Mouse (Mus musculus): ENCODE measurements around the gene Bpifa1.
"Not testable (repeated sequence)": the region's sequence is repeated elsewhere in the genome, so short reads cannot be mapped to it uniquely, and the experiment has no call there.

Bpifa1 gene

DNA sequence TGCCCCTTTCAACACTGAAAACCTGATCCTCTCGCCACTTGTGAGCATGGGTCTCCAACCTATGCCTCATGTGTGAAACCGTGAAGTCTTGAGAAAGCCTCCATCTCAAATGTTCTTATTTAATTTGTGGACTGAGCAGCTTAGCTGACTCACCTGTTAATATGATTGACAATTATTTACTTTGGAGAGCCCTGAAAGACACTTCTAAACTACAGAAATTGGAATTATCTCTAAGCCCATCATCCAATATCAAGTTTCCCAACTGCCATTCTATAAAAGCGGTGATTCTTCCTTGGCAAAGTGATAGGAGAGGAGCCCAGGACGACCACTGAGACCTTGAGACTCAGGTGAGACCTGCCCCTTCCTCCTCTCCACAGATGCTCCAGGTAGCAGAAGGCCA lies at the start of gene Bpifa1:
TSS of gene Bpifa1 (plus strand) at position 301 of the 400 bp plus-strand sequence.
- in situ Hi-C loops (cut with MboI, MseI): loop anchor here (10.0 kb wide), 1 partner anchor 268 kb away; the partner anchor contains the start of genes Bpifb2 and Sun5

DNA sequence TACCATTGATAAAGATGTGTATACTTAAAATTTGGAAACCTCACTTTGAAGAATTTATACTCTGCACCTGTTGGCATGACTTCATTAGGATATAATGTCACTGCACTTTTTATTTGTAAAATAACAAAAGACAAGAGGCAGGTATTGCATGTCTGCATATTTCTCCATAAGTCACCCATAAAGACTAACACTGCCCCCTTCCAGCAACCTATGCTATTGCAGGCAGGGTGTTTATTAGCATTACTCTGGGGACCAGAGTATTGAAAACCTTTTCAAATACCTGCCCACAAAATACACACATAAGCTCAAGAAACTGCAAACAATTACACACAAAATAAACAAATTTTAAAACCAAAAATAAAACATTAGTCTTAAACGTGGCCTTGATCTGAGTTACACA lies 44.9 kb upstream of the Bpifa1 start:
- in situ Hi-C loops (cut with MboI, MseI): no loop called here

DNA sequence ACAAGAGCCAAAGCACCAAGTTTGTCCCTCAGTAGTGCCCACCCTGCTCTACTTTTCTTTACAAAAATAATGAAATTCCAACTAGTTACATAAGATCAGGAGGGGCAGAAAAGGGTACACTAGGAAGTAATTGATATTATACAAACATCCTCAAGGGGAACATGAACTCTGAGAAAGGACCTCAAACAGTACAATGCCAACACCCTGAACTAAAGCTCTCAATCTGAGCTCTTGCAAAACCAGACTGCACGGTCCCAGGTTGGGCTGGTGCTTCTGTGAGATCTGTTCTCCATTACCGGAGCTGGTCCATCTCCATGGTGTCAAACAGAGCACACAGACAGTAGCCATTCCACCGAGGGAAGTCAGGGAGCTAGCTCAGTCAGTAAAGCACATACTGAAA lies 25.3 kb upstream of the Bpifa1 start:
- in situ Hi-C loops (cut with MboI, MseI): loop anchor here (5.0 kb wide), 1 partner anchor 50 kb away; no protein-coding TSS in a partner anchor

DNA sequence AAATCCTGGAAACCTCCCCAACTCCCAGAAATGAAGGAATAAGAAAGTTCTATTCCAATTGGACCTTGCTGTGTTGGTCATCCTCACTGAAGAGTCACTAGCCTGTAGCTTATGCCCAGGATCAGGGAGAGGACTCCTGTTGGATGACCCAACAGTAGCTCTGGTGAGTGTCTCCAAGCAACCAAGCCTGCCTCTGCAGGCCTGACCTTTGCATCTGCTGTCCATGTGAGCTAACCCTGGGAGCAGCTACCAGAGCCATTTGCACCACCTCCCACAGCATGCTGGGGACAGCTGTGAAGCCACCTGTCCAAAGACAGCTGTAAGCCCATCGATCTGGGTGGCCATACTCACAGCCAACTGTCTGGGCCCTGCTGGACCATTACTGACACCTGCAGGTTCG lies 12.6 kb upstream of the Bpifa1 start, which contains the start of gene Bpifa3:
TSS of gene Bpifa3 (plus strand) at position 217 of the 400 bp plus-strand sequence.
- in situ Hi-C loops (cut with MboI, MseI): no loop called here

DNA sequence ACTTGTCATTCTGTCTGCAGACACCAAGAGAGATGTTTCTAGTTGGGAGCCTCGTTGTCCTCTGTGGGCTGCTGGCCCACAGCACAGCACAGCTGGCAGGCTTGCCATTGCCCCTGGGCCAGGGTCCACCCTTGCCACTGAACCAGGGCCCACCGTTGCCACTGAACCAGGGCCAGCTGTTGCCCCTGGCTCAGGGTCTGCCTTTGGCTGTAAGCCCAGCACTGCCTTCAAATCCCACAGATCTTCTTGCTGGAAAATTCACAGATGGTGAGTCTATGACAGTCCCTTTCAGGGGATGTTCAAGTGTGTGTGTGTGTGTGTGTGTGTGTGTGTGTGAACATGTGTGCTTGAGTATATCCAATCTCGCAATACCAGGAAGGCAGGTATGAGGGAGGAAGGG lies 1.1 kb downstream of the Bpifa1 start:
- in situ Hi-C loops (cut with MboI, MseI): loop anchor here (10.0 kb wide), 1 partner anchor 269 kb away; the partner anchor contains the start of genes Bpifb2 and Sun5

DNA sequence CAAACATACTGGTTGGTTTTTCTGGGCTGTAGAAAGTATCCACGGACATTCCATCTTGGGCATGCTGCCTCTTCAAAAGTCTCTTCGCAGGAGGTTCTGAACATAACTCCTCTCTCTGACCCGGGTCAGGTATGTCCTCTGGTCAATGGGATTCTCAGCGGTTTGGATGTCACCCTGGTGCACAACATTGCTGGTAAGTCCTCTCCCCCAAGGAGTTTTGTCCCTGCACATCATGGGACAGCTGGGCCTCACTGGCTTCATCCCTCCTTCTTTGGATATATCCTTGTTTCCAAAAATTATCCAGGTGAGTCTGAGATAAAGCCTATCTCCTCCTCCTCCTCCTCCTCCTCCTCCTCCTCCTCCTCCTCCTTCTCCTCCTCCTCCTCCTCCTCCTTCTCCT lies 4.8 kb downstream of the Bpifa1 start:
- in situ Hi-C loops (cut with MboI, MseI): loop anchor here (10.0 kb wide), 1 partner anchor 273 kb away; the partner anchor contains the start of genes Bpifb2 and Sun5

DNA sequence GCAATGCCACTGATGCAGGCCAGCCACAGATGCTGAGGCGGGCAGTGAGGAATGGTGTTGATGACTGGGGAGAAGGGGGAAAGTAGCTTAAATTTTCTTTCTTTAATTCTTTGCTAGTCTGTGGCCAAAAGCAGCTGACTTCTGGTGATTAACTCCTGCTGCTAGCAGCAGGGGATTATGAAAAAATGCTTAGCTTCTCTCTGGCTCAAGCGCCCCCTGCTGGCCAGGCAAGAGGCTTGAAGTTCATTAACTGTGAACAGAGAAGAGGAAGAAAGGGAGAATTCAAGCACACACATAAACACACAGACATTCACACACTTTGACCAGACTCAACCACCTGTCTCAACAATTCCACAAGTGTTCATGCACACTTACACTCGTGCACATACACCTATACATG lies 15.8 kb downstream of the Bpifa1 start:
- in situ Hi-C loops (cut with MboI, MseI): no loop called here

DNA sequence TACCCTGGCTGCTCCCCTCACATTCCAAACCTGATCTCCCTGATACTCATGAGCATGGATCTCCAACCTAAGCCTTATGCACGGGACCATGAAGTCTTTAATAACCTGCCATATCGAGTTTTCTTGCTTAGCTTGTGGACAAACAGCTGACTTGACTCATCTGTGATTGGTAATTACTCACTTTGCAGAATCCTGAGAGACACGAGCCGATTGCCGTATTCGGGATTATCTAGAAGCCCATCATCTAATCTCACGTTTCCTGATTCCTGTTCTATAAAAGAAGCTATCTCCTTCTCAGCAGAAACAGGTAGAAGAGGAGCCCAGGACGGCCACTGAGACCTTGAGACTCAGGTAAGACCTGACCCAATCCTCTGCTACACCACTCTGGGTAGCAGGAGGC lies 19.6 kb downstream of the Bpifa1 start, which contains the start of gene Bpifa5:
TSS of gene Bpifa5 (plus strand) at position 301 of the 400 bp plus-strand sequence.
- in situ Hi-C loops (cut with MboI, MseI): no loop called here

DNA sequence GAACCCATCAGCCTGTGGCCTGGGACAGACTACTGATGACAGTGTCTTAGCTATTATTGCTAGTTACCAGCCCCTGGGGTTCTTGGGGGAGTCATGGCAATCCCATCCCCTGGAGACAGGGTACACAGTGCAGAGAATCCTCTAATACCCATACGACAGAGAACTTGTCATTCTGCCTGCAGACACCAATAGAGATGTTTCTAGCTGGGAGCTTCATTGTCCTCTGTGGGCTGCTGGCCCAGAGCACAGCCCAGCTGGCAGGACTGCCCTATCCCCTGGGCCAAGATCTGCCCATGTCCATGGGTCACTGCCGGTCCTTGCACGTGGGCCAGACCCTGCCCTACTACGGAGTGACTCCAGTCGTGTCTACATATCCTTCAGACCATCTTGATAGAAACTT lies 20.6 kb downstream of the Bpifa1 start:
- in situ Hi-C loops (cut with MboI, MseI): no loop called here

DNA sequence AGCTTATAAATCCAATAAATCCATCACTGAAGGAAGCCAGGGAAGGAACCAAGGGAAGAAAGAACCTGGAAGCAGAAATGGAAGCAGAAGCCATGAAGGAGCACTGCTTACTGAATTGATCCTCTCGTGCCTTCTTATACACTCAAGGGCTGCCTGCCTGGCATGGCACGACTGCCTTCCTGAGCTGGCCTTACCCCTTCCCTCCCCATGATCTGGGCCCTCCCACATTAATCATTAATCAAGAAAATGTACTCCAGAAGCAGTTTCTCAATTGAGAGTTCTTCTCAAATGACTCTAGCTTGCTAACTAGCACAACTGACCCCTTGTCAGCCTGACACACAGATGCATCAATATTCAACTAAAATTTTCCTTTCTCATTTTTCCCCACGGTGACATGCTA lies 26.5 kb downstream of the Bpifa1 start:
- in situ Hi-C loops (cut with MboI, MseI): no loop called here

DNA sequence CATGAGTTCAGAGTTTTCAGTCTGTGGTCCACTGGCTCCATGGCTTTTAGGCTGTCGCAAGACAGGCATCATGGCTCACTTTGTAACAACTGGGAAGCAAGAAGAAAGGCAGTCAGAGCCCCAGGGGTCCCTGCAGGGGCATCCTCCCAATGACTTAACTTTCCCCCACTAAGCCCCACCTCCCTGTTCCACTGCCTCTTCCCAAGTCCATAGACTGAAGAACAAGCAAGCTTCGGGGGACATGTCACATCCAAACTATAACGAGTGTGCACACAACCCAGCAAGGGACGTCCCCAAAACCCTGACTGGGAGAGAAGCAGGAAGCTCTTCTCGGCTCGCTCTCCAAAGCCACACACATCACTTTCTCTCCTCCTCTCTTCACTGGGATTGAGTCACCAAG lies 28.9 kb downstream of the Bpifa1 start:
- in situ Hi-C loops (cut with MboI, MseI): no loop called here

DNA sequence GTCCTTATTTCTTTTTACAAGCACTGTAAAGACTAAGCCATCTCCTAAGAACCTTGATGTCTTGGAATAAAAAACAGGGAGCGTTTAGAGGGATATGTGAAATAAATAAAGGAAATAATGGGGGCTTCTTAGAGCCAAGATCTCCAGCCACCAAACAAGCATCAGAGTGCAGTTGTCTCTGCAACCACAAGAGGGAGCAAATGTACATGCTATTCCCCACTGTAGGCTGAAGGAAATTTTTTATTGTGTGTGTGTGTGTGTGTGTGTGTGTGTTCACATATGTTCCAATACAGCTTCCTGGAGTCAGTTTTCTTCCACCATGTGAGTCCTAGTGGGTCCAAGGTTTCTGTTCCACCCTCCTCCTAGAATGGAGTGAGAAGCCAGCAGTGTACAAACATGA lies 30.6 kb downstream of the Bpifa1 start:
- in situ Hi-C loops (cut with MboI, MseI): no loop called here

DNA sequence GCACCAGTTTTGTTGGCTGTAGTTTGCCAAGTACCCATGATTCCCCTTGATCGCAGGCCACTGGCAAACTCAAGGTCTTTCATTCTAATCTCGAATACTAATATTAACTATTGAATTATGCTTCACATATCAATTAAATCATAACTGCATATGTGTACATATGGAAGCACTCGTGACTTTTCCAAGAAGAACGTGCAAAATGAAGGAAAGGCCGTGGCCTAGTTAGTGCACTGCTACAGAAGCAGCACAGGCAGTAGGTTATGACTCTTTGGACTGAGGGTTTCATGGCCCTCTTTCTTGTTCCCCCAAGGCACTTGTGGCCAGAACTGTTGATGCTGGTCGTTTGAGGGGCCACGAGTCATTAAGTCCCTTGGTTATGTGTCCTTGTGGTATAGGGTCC lies 39.2 kb downstream of the Bpifa1 start:
- in situ Hi-C loops (cut with MboI, MseI): not testable (repeated sequence)

DNA sequence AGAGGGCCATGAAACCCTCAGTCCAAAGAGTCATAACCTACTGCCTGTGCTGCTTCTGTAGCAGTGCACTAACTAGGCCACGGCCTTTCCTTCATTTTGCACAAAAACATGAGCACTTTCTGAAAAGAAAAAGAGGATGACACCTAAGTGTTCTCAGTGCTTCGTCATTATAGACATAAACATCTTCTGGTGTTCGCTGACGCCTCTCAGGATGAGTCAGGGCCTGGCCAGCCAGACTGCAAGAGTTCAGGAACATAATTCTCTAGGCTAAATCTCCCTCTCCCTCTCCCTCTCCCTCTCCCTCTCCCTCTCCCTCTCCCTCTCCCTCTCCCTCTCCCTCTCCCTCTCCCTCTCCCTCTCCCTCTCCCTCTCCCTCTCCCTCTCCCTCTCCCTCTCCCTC lies 40.4 kb downstream of the Bpifa1 start:
- in situ Hi-C loops (cut with MboI, MseI): not testable (repeated sequence)

DNA sequence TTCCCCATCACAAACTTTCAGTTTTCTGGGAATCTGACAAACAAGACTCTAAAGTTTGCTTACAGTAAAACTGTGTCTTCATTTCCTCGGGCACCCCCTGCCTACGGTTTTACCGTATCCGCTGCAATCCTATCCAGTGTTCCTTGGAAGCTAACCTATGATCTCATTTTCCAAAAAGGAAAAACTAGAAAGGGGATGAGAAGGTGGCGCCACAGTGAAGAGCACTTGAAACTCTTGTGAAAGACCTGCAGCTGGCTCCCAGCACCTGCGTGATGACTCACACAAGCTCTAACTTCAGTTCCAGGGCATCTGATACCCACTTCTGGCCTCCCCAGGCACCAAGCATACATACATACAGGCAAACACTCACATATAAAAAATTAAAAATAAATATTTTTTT lies 42.6 kb downstream of the Bpifa1 start:
- in situ Hi-C loops (cut with MboI, MseI): no loop called here

DNA sequence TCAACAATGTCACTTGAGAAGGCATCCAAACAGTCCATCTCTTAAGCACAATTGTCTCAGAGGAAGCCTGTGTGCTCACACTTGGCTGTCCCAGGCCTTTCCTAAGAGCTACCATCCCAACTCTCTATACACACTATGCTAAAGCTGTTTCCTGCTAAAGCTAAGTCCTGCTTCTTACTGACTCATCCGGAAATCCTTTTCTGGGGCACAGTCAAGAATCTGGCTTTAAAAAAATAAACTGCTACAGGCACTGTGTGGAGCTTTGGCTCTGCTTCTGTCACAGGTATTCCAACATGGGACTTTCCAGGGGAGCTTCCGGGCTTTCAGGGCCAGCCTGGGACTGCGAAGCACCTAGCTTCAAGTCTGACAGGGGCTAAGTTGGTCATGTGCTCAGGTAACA lies 43.1 kb downstream of the Bpifa1 start:
- in situ Hi-C loops (cut with MboI, MseI): no loop called here

DNA sequence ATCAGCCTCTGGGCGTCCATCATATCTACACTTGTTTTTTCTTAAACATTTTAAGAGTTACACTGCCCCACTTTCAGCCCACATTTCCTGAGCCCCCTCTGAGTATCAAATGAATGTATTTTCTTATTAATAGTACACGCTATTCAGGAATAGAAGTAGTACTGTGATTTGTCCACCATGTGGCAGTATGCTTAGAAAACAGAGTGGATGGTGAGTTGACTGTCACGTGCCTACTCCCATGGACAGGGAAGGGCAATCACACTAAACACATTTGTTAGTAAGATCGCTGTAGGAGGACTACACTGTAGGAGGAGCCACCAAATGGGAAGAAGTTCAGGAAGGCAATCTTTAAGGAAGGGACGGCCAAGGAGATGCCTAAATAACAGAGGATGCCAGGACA lies 44.8 kb downstream of the Bpifa1 start:
- in situ Hi-C loops (cut with MboI, MseI): no loop called here

DNA sequence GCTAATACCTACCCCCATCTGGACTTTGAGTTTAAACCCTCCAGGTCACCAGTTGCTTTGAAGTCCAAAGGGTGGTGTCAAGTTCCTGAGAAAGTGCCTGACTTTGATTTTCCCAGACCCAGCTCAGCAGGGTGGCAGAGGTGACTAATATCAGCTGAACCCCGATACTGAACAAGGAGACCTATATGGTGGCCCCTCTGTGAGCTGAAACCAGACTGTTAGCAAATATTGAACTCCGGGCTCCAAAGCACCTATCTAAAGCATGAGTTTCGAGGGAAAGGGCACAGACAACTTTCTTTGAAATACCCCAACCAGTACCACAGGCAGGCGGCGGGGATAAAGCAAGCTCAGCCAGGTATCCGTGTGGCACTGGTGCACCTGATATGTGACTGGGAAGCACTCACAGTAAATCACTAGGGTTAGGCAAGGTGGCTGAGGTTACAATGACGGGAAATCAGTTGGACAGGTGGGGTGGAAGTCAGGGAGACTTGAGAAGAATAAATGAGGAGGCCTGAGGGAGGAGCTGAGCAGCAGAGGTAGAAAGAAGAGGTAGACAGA lies 47.3 kb downstream of the Bpifa1 start:
- in situ Hi-C loops (cut with MboI, MseI): no loop called here

DNA sequence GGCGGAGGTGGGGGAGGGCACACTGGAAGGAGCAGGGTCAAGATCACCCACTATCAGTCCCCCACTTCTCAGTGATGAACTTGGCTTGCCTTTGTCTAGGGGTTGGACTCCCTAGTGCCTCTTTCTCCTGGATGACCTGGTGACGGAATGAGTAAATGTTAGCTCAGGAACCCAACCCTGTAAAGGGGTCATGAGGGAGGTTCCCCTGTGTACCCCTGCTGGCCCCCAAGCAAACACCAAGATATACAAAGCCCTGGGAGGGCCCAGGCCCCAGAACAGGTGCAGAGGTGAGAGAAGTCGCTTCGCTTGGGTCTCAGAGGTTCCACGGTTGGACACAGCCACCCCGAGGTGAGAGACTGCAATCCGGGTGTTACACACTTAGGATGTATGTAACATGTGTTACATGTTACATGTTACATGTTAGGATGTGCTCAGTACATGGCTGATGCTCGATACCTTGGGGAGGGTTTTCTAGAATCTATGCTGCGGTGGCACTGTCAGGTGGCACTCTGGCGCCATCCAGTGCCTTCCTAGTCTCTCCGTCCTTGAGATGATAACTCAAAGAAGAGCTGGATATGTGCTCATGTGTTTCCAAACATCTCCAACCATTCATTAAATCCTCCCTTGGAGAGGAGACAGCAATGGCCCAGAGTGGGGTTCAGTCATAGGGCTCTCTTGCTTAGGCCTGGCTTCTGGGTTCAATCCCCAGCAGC lies 48.0 kb downstream of the Bpifa1 start, which contains the start of gene Bpifb1:
TSS of gene Bpifb1 (plus strand) at position 273 of the 713 bp plus-strand sequence.
- in situ Hi-C loops (cut with MboI, MseI): no loop called here

DNA sequence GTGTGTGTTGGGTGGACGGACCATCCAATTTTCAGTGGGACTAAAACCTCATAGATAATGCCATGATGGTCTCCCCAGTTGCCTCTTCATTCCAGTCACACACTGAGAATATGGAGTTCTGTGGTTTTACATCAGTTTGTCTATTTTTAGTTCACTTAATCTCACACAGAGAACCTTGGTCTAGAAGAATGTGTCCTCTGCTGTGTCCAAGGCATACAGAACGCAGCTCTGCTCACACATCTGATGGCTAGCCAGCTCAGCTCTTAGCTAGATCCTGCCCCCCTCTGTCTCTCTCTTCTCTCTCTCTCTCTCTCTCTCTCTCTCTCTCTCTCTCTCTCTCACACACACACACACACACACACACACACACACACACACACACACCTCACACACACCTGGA lies 49.5 kb downstream of the Bpifa1 start:
- in situ Hi-C loops (cut with MboI, MseI): no loop called here

DNA sequence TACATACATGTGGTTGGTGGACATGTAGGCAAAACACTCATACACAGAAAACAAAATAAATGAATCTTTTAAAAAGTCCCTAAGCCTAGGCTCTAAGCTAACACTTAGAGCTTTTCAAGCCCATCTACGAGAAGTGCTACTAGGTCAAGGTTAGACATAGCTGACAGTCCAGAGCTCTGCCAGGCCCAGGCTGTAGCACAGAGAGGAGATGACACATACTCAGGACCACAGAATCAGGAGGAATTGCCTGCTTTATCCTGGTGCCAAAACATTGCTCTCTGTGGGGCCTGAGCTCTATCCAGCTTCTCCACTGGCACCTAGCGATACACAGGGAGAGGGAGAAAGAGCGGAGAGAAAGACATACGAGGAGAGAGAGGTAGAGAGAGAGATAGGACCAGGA lies 50.4 kb downstream of the Bpifa1 start:
- in situ Hi-C loops (cut with MboI, MseI): no loop called here

DNA sequence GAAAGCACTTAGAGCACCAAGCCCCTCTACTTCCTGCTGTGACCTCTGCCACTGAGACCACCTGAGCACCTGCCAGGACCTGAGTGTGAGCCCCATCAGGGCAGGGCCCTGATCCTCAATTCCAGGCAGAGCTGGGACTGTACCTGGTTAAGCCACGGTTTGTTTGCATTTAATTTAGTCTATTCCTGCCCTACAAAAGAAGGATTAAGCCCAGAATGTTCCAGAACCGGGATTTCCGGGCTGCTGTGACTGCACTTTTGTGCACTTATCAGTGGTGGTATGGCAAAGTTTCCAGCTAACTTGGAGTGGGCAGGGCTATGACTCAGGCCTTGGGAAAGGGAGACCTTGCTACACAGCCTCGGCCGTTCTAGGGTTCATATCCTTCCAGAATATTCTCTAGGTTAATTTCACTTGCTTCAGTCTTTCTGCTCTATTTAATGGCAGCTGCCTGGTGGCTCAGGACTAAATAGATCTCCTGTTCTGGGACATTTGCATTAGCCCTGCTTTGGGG lies 51.4 kb downstream of the Bpifa1 start:
- in situ Hi-C loops (cut with MboI, MseI): no loop called here

DNA sequence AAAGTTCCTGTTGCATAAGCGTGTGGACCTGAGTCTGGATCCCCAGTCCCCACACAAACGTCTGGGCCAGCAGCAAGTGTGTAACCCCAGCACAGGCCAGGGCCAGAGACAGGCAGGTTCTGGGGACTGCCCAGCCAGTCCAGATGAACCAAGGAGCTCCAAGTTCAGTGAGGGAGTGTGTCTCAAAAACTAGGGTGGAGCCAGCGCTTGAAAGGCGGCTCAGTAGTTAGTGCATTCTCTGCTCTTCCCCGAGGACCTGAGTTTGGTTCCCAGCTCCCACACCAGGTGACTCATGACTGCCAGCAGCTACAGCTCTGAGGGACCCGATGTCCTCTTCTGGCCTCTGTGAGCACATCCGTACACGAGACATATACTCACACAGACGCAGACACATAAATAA lies 54.4 kb downstream of the Bpifa1 start:
- in situ Hi-C loops (cut with MboI, MseI): no loop called here
